Mouse (Mus musculus): ENCODE data around the gene Zfp281.

DNA sequence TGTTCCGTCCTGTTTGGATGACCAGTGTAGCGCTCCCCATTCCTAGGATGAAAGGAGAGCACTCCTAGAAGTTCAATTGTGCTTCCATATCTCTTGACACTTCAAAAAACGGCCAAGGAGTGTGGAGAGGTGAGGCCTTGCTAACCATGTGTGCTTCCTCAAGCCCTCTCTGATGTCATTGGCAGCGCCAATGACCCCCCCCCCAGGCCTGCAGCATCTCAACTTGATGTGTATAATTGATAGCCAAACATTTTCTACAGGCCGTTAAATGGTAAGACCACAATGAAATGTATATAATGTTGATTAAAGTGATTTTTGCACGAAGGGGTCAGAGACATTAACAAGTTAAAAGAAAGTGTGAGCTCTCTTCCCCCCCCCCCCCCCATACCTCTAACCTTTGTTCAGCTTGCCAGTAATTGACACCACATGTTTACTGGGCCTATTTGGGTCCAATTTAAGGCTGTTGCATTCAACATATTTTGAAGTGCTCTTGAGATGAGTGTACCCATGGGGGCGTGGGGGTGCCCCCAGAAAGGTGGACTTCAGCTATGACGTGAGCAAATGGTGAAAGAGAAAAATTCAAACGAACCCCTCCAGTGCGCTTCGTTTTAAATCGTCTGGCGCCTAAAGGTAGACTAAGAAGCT is 36.8 kb upstream of the Zfp281 start:
- TF ChIP-seq CTCF (IDR thresholded peaks at IDR 0.05; ENCODE audit: control insufficient read depth, insufficient read depth, insufficient read length) (no peak), MAX (IDR thresholded peaks at IDR 0.05) (no peak)

Measured in C2C12 (cell line).